Mouse (Mus musculus) cortical plate, adult 2 months (tissue): ENCODE data around the gene Slc20a1.

Experiments
- CTCF ChIP-seq: fragments of 200-500 bp; IDR thresholded peaks from 2 replicates; pipeline ENCODE4 v1.5.1; 2011; ENCODE audit warnings: mild to moderate bottlenecking, control low read depth, low read length; ENCODE audit not compliant: insufficient read depth; ENCODE audit errors: extremely low read depth
- POLR2A ChIP-seq: fragments of 200-500 bp; IDR thresholded peaks from 2 replicates; pipeline ENCODE4 v1.6.1; 2011; ENCODE audit warnings: mild to moderate bottlenecking, low read length, control low read depth; ENCODE audit not compliant: insufficient read depth; ENCODE audit errors: extremely low read depth

DNA sequence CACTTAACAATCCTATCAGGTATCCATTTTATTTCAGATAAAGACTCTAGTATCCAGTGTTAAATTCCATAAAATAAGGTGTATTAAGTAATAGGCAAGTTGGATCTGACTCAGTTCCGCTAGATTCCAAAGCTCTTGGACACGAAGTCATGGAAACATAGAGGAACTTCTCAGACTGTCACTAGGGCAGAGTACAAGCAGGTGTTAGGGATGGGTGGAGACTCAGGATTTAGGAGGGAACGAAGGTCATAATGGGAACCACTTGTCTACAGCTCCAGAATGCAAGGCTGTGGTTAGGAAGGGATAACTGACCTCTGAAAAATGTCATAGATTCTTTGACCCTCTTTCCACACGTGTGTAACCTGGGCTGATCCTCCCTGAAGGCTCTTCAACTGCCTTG, 25.6 kb downstream of the Slc20a1 start:
- TF ChIP-seq CTCF = no peak
- no peak for TF ChIP-seq POLR2A
